Mouse (Mus musculus) C2C12 (cell line): Measurements from ENCODE around the gene Ncbp1.

Source experiments
- CEBPB ChIP-seq: IDR thresholded peaks from one replicate; pipeline ENCODE4 v1.6.1; 2011; ENCODE audit warnings: low read depth, mild to moderate bottlenecking, control low read depth, moderate library complexity
- CTCF ChIP-seq: IDR thresholded peaks from one replicate; pipeline ENCODE4 v1.5.1; 2011; ENCODE audit not compliant: control insufficient read depth, insufficient read depth, insufficient read length
- MAX ChIP-seq: IDR thresholded peaks from one replicate; pipeline ENCODE4 v1.6.1; 2011; ENCODE audit warnings: mild to moderate bottlenecking, control low read depth
- MYOG ChIP-seq: IDR thresholded peaks from one replicate; pipeline ENCODE4 v1.6.1; 2011; ENCODE audit not compliant: control insufficient read depth, insufficient read length; ENCODE audit errors: extremely low read depth
- USF1 ChIP-seq: IDR thresholded peaks from one replicate; pipeline ENCODE4 v1.6.1; 2011; ENCODE audit warnings: low read depth, mild to moderate bottlenecking, control low read depth, moderate library complexity

GRCm38 (mm10) chr4:46165831-46166230 is 27.4 kb downstream of the Ncbp1 start:
- no peak for TF ChIP-seq MAX
- TF ChIP-seq MYOG: no peak
- TF ChIP-seq CEBPB: no peak
- no peak for TF ChIP-seq CTCF
- no peak for TF ChIP-seq USF1
